ENCODE assay signal across 27 mouse cellular contexts in the genomic region with DNA sequence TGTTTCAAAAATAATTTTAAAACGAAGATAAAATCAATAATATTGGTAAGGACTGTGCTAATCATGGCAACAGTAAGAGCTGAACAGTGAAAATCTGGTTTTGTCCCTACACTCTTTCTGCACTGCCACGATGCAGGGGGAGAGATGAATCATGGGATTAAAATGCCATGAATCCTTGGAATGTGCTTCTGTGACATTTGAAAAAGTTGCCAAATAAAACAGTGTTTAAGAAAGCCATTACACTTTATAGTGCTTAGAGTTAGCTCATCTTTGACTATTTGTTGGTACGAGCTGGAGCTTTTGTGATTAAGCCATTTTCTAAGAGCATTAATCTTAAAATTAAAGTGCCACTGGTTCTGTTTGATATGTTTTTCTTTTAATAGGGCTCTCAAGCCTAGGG.
DNase-seq lines count a peak whose midpoint lies in the region; ATAC-seq and TF ChIP-seq lines count a peak whose summit lies in the region.
"Had no signal": no experiment of that assay in that cellular context is flagged by ENCODE, and none has a peak within 500 bp of the region (broad histone marks: within the 10 kb centered on the region; RNA-seq: fewer than 3 reads in every experiment).

No protein-coding gene starts in this region.

- POLR2A ChIA-PET in Patski (lab: Charles Lee) = no interaction called here

- no peaks in the 10 kb centered on the region for H3K9me3 ChIP-seq in kidney, postnatal 0 days (replicated peaks; ENCODE audit: low read length)
- H3K9me3 ChIP-seq in kidney, embryonic 15.5 days (replicated peaks) = no peaks in the 10 kb centered on the region
- H3K9me3 ChIP-seq: embryonic facial prominence, embryonic 12.5 days; embryonic facial prominence, embryonic 15.5 days; forebrain, embryonic 12.5 days; forebrain, embryonic 15.5 days; G1E; heart, embryonic 13.5 days; hindbrain, embryonic 13.5 days; intestine, embryonic 15.5 days had no signal

- no peak overlapping the region for H3K9ac ChIP-seq in kidney, postnatal 0 days (ENCODE audit: low read depth, low read length)
- no peak overlapping the region for H3K9ac ChIP-seq in kidney, embryonic 15.5 days
- H3K9ac ChIP-seq: embryonic facial prominence, embryonic 12.5 days; embryonic facial prominence, embryonic 15.5 days; forebrain, embryonic 12.5 days; forebrain, embryonic 15.5 days; heart, embryonic 13.5 days; hindbrain, embryonic 13.5 days; intestine, embryonic 15.5 days had no signal

- in situ Hi-C loops in Patski (cut with MboI; ENCODE audit: low pct_unique_long_range_greater_than_20kb) = no loop called here

- H3K27ac ChIP-seq in kidney, postnatal 0 days = no peak overlapping the region
- H3K27ac ChIP-seq in kidney, embryonic 15.5 days = no peak overlapping the region
- H3K27ac ChIP-seq: embryonic facial prominence, embryonic 12.5 days; embryonic facial prominence, embryonic 15.5 days; forebrain, embryonic 12.5 days; forebrain, embryonic 15.5 days; heart, embryonic 13.5 days; hindbrain, embryonic 13.5 days; intestine, embryonic 15.5 days had no signal

- H3K4me2 ChIP-seq in kidney, postnatal 0 days (ENCODE audit: low read length) = no peak overlapping the region
- H3K4me2 ChIP-seq in kidney, embryonic 15.5 days = no peak overlapping the region
- H3K4me2 ChIP-seq: embryonic facial prominence, embryonic 12.5 days; embryonic facial prominence, embryonic 15.5 days; forebrain, embryonic 12.5 days; forebrain, embryonic 15.5 days; heart, embryonic 13.5 days; hindbrain, embryonic 13.5 days; intestine, embryonic 15.5 days had no signal

- DNase-seq in kidney, postnatal 0 days (ENCODE audit: low spot score) = peak; percentile 40
- DNase-seq in 3134 (ENCODE audit: extremely low read depth, insufficient read length, low spot score) = peak; percentile 54
- peak; percentile 85 for DNase-seq in 3T3-L1 (ENCODE audit: low read depth, low spot score)
- DNase-seq in Patski (ENCODE audit: low read depth, low spot score) = peak; percentile 25
- DNase-seq in gastrocnemius, postnatal 10 days = no peak
- DNase-seq in left cerebral cortex, adult 9 months (ENCODE audit: low spot score in 2 of 2) = no peak
- DNase-seq: adrenal gland, postnatal 10 days; adrenal gland, postnatal 36 days; B cell, adult 2 months; cerebellum, adult 11 months; cerebellum, adult 2 months; cerebellum, adult 9-11 months; cerebellum, postnatal 25 days; gastrocnemius, postnatal 14 days; heart, adult 18-20 months had no signal

- H3K27me3 ChIP-seq in kidney, postnatal 0 days (ENCODE audit: insufficient read depth, low read length) = no peaks in the 10 kb centered on the region
- H3K27me3 ChIP-seq in kidney, embryonic 15.5 days = no peaks in the 10 kb centered on the region
- no peaks in the 10 kb centered on the region for H3K27me3 ChIP-seq in Patski
- H3K27me3 ChIP-seq: CH12.LX; embryonic facial prominence, embryonic 12.5 days; embryonic facial prominence, embryonic 15.5 days; forebrain, embryonic 12.5 days; forebrain, embryonic 15.5 days; heart, embryonic 13.5 days; hindbrain, embryonic 13.5 days; intestine, embryonic 15.5 days had no signal

- WGBS in kidney, postnatal 0 days = 44% methylated on average over 3 of the region's 3 CpGs
- WGBS in kidney, embryonic 15.5 days = 52% methylated on average over 3 of the region's 3 CpGs

- TF ChIP-seq CTCF in kidney, postnatal 0 days (IDR thresholded peaks at IDR 0.05; ENCODE audit: low read depth) = no peak
- no peak for TF ChIP-seq CTCF in Patski (IDR thresholded peaks at IDR 0.05)

- CTCF ChIA-PET in Patski (lab: Charles Lee) = no interaction called here

- H3K4me3 ChIP-seq in kidney, postnatal 0 days (replicated peaks; ENCODE audit: low read depth, low read length) = no peak overlapping the region
- H3K4me3 ChIP-seq in kidney, embryonic 15.5 days (replicated peaks) = no peak overlapping the region
- H3K4me3 ChIP-seq: embryonic facial prominence, embryonic 12.5 days; embryonic facial prominence, embryonic 15.5 days; forebrain, embryonic 12.5 days; forebrain, embryonic 15.5 days; heart, embryonic 13.5 days; hindbrain, embryonic 13.5 days; intestine, embryonic 15.5 days had no signal

- no peaks in the 10 kb centered on the region for H3K36me3 ChIP-seq in kidney, postnatal 0 days (ENCODE audit: insufficient read depth, low read length)
- no peaks in the 10 kb centered on the region for H3K36me3 ChIP-seq in kidney, embryonic 15.5 days
- H3K36me3 ChIP-seq: embryonic facial prominence, embryonic 12.5 days; embryonic facial prominence, embryonic 15.5 days; forebrain, embryonic 12.5 days; forebrain, embryonic 15.5 days; G1E; heart, embryonic 13.5 days; hindbrain, embryonic 13.5 days; intestine, embryonic 15.5 days had no signal

- no peak for ATAC-seq in kidney, postnatal 0 days (replicated peaks; ENCODE audit: low FRiP score, low read depth)
- ATAC-seq in kidney, embryonic 15.5 days (replicated peaks; ENCODE audit: low FRiP score) = no peak
- ATAC-seq in Patski = peak; percentile 84
- ATAC-seq in frontal cortex, adult (ENCODE audit: low TSS enrichment) = no peak
- ATAC-seq: forebrain, embryonic 15.5 days; hindbrain, embryonic 16.5 days; intestine, embryonic 15.5 days had no signal

- H3K4me1 ChIP-seq in kidney, postnatal 0 days (replicated peaks; ENCODE audit: insufficient read depth, low read length) = no peaks in the 10 kb centered on the region
- no peaks in the 10 kb centered on the region for H3K4me1 ChIP-seq in kidney, embryonic 15.5 days
- H3K4me1 ChIP-seq: embryonic facial prominence, embryonic 12.5 days; embryonic facial prominence, embryonic 15.5 days; forebrain, embryonic 12.5 days; forebrain, embryonic 15.5 days; heart, embryonic 13.5 days; hindbrain, embryonic 13.5 days; intestine, embryonic 15.5 days had no signal

Comparison
In these comparisons a context has a peak if more than half of its experiments do, and no peak if none do; other contexts are left out.
1. DNase-seq: peak in kidney, postnatal 0 days (single experiment), 3134 (single experiment), 3T3-L1 (single experiment) and Patski (single experiment); none in gastrocnemius, postnatal 10 days (single experiment) and left cerebral cortex, adult 9 months (0 of 2).